Mouse (Mus musculus) layer of hippocampus, adult 11-12 months (tissue): ENCODE results near the gene Casp2.

Experiments used
- DNase-seq: peaks from one replicate; pipeline ENCODE4 v3.0.0; 2022; ENCODE audit warnings: low spot score

The Casp2 gene

DNA sequence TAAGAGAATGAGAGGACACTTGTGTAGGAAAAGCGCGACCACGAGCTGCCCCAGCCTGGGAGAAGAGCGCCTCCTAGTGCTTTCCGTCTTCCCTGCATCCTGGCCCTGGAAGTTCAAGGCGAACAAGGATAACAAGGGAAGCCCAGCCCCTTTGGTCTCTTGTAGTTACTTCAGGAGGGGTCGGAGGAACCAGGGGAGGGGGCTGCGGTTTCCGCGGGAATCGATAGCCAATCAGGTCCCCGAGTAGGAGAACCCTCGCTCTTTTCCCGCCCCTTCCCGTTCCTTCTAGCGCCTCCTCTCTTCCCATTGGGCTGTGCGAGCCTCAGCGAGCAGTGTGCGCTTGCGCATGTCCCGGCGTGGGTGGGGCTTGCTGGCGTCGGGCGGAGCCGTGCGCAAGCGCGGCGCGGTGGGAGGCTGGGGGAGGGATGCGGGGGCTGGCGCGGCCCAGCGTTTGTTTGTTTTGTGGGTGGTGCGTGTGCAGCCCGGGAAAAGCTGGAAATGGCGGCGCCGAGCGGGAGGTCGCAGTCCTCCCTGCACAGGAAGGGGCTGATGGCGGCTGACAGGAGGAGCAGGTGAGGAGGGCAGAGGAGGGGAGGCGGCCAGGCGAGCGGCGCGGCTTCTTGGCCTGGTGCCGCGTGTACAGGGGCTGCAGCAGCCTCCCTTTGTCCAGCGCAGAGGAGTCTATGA lies at the start of gene Casp2:
Casp2 (plus strand) TSS at position 360 of the 687 bp plus-strand sequence.
- peak; percentile 98 for DNase-seq

DNA sequence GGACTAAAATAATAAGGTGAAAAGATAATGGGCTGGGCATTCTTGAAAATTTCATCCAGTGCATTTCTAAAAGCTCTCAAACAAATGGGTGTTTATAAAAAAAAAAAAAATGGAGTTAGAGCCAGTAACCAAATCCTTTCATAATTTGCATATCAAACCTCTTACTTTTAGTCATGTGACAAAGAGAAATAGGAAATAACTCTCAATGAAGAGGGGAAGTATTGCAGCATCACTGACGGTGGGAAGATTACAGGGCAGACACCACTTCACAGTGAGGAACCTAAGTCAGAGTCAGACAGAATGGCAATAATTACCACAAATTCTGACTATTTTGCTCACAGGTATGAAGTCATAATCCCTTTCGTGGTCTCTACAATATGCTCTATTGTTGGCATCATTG lies 49.8 kb upstream of the Casp2 start, which contains the start of gene Tas2r144:
Tas2r144 (plus strand) TSS at position 301 of the 400 bp plus-strand sequence.
- DNase-seq, result no peak

DNA sequence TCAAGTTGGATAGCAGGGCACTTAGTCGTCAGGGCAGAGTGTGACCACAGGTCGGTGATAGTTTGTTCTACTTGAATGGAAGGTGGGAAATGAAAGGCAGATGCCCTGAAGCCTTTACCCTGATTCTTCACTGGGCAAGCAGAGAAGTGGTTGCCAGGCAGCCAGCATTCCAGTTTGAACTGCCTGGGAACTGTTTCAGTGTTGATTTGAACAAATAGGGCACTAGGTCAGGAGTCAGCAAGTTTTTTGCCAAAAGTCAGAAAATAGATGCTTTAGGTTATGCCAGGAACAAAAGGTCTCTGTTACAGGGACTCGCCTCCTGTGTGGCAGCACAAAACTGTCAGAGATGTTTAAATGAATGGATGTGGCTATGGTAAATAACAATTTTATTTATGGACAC lies 42.5 kb upstream of the Casp2 start:
- no peak for DNase-seq

DNA sequence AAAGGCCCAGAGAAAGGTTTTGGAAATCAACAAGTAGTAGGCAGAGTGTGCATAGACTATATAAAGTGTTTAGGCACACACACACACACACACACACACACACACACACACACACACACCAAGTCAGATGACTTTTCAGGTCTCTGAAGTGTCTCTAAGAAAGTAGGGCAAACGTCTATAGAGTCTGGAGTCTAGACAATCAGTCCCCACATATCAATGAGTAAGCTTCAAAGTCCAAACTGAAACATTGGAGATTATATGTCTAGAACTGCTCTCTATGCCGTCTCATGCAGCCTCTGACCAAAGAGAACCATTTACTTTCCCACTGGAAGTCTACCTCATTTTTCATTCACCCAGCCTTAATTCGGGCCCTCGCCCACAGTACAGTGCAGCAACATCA lies 39.7 kb upstream of the Casp2 start:
- no peak for DNase-seq

GRCm38 (mm10) chr6:42227240-42228101 lies 37.3 kb upstream of the Casp2 start:
- DNase-seq, result peak; percentile 73

- no peak for DNase-seq
These were observed 35.2 kb upstream of the Casp2 start for GRCm38 (mm10) chr6:42229610-42230009.

DNA sequence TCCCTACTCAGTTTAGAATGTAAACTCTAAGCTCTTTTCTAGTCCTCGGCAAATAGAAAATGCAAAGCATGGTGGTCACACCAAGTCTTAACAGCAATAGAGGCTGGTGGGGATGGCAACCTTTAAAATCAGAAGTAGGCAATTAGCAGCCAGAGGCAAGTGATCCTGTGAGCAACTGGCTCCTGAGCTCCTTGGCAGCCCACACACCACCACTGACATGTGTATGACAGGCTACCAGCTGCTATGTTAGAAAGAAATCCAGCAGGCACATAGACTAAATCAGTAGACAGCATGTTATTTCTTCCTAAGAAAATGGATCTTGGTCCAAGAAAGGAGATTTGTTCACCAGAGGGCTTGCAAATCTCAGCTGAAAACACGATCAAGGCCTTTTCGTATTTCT lies 33.6 kb upstream of the Casp2 start:
- DNase-seq, result peak; percentile 21

- DNase-seq, result no peak
These were observed 27.4 kb upstream of the Casp2 start for GRCm38 (mm10) chr6:42237276-42237805.

DNA sequence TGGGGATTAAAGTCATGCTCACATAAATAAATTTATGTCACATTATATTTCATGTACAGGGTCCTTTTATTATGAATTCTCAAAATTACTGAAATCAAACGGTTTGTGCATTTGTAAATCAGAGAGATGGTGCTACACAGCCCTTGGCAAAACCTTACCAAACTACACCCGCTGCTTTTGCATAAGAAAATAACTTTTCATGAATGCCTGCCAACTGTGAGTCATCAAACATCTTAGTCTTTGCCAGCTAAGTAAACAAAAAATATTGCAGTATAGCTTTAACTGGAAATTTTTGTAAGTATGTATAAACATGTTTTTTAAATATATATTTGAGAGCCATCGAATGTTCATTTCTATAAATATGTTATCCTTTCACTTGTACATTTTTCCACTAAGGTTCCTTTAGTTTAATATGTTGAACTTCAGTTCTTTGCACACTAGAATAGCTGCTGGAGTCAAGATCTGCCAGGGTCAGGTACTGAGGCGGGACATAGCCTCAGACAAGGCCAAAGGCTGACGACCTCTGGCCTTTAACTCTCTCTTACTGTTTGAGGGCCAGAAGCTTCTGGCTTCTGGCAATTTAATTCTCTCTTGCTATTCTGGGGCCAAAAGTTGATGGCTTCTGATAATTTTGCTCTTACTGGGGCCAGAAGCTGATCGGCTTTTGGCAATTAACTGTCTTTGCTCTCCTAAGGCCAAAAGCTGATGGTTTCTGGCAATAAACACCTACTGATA lies 23.3 kb upstream of the Casp2 start:
- no peak for DNase-seq

DNA sequence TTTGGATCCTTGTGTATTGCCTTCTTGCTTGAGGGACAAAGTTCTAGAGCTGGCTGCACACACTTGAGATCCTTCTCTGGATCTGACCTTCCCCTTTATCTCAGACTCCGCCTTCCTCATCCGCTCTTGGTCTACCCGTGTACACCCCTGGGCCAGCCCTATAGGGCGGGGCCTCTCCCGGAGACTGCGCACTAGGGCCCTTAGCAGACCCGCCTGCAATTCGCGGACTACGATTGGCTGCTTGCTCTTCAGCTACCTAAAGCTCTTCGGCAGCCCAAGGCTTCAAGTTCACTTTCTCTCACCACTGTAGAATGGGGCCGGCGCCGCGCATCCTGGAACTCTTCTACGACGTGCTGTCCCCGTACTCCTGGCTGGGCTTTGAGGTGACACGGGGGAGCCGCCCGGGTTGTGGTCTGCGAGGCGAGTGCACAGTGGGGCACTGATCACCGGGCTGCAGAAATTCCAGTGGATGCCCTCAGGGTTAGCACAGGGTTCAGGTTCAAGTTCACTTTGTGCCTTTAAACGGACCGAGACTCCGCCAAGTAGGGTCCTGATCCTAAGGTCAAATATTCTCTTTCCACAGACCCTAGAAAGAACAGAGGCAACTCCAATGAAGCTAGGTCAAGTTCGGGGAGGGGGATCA lies 19.0 kb upstream of the Casp2 start, which contains the start of gene Gstk1:
Gstk1 (plus strand) TSS at position 225 of the 643 bp plus-strand sequence.
- DNase-seq, result peak; percentile 68

DNA sequence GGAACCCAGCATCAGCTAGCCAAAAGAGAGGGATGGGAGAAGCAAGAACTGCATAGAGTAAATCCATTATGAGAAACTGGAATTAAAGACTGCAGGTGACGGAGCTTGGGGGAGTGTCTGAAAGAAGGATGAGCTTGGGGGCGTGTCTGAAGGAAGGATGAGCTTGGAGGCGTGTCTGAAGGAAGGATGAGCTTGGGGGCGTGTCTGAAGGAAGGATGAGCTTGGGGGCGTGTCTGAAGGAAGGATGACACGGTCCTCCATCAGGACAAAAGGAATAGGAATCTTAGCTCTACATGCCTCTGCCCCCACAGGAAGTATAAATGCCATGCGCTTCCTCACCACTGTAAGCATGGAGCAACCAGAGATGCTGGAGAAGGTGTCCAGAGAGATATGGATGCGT lies 17.6 kb upstream of the Casp2 start:
- no peak for DNase-seq

DNA sequence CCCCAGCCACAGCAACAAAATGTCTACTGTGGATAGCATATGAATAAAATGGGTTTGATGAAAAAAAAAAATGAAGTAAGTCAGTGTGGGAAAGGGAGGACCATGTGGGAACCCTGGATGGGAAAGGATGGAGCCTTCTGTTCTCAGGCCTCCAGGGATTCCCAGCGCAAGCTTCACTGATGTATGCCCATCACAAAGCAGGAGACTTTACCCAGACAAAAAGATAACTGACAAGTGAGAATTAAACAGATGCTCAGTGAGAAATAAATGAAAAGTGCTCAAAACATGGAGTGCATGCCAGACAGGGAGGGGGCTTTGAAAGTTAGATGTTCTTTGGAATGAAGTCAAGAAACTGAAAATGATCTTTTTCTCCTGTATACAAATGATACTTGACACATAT lies 16.8 kb upstream of the Casp2 start:
- no peak for DNase-seq

DNA sequence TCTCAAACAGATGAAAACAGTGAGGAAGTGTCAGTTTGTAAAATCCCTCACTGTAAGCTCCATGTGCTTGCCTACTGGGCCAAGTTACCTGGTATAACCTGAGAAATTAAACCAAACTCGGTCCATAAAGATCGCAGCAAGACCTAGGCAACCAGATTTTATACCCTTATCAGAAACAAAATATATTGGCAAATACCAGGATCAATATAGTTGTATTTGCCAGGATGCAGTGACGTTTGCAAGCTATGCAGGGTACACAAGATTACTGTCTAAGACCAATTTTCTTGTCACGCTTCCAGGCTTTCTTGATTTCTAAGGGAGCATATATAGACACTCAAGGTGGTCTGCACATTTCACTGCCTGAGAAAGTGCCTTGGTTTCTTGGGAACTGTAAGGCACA lies 13.0 kb upstream of the Casp2 start:
- DNase-seq, result no peak

DNA sequence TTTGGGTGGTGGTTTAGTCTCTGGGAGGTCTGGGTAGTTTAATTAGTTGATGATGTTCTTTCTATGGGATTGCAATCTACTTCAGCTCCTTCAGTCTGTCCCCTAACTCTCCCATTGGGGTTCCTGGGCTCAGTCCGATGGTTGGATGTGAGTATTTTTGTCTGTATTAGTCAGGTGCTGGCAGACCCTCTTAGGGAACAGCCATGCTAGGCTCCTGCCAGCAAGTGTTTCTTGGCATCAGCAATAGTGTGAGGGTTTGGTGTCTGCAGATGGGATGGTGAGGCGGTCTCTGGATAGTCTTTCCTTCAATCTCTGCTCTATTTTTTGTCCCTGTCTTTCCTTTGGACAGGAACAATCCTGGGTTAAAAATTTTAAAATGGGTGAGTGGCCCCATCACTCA lies 11.7 kb upstream of the Casp2 start:
- DNase-seq, result no peak

GRCm38 (mm10) chr6:42257303-42257863 lies 7.4 kb upstream of the Casp2 start:
- peak; percentile 67 for DNase-seq

DNA sequence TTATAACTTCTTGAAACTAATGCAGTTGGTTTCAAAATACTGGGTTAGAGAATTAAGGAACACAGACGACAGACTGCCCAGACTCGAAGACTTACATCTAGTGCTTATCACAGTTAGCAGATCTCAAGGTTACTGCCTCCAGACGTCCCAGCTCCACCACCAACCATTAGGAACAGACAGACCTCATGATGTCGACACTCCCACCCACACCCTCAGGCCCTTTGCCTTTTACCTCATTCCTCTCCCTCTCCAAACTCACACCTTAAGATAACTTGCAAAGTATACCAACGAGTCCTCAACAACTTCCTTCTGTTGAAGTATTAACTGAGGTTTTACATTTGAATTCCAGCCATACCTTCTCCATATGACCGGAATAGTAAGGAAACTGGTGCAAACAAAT lies 4.4 kb upstream of the Casp2 start:
- DNase-seq, result no peak

DNA sequence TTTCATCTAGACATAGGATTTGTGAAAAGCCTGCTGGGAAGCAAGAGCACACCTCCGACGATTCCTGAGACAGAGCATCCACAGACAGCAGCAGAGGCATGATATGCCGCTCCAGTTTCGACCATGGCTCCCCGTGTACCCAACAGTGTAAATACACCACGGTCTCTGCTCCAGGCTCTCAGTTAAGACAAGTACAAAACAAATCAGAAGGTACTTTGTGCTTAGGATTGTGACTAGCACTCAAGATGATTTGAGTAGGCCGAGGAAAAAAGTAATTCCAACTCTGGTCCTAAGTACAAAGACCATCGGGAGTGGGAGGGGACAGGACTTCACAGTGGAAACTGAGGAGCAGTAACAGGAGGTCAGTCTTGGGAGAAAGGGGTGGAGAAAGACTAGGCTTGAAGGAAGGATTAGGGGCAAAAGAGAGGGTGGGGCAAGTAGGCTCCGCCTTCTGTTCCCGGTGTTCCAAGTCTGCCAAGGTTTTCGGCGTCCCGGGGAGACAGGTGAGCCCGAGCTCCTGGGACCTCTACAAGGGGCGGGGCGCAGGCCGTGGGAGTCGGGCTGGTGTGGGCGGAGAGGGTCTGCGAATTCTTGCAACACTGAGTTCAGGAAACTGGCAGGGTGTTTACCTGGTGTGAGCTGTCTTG lies 3.1 kb upstream of the Casp2 start, which contains the start of gene Tmem139:
Tmem139 (plus strand) TSS at position 447 of the 647 bp plus-strand sequence.
- DNase-seq, result no peak

- DNase-seq, result no peak
These were observed 876 bp downstream of the Casp2 start for GRCm38 (mm10) chr6:42265391-42266330.

DNA sequence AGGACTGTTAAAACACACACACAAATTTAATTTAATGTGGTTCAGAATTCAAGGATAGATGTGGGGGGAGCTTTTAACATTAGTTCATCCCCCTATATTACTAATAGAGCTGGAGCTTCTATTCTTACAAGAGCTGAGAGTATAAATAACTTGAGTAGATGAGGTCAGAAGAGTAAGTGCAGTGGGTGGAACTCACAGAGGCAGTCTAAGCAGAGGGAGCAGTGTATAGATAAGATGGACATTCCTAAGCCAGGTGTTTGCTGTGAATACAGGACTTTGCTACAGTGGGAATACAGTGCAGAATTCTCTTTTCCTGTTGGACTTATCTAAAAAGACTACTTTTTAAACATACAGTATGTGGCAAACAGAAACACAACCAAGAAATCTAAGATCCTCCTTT lies 6.0 kb downstream of the Casp2 start:
- DNase-seq, result no peak

GRCm38 (mm10) chr6:42276151-42276550 lies 11.4 kb downstream of the Casp2 start:
- no peak for DNase-seq
